Mouse (Mus musculus): Measurements from ENCODE around the gene Stox2.
A peak's percentile ranks its signal among the peaks of the same experiment; 100 is the strongest.

Stox2 gene

GRCm38 (mm10) chr8:47289641-47290040 lies 156.5 kb downstream of the Stox2 start:
- no peak for DNase-seq (ENCODE audit: inconsistent ontology term)

GRCm38 (mm10) chr8:47288866-47289541 lies 157.2 kb downstream of the Stox2 start:
- DNase-seq (ENCODE audit: inconsistent ontology term) = peak; percentile 88

- DNase-seq (ENCODE audit: inconsistent ontology term) = peak; percentile 91
Observed at GRCm38 (mm10) chr8:47288131-47288865, 157.9 kb downstream of the Stox2 start.

- no peak for DNase-seq (ENCODE audit: inconsistent ontology term)
Observed at GRCm38 (mm10) chr8:47287641-47288130, 158.5 kb downstream of the Stox2 start.

- DNase-seq (ENCODE audit: inconsistent ontology term) = peak; percentile 33
Observed at GRCm38 (mm10) chr8:47287201-47287621, 159.0 kb downstream of the Stox2 start.

GRCm38 (mm10) chr8:47286081-47286700 lies 160.0 kb downstream of the Stox2 start:
- DNase-seq (ENCODE audit: inconsistent ontology term) = no peak

GRCm38 (mm10) chr8:47285435-47285834 lies 160.7 kb downstream of the Stox2 start:
- DNase-seq (ENCODE audit: inconsistent ontology term) = no peak

GRCm38 (mm10) chr8:47284329-47285326 lies 161.5 kb downstream of the Stox2 start:
- peak; percentile 29 for DNase-seq (ENCODE audit: inconsistent ontology term)

GRCm38 (mm10) chr8:47279898-47280297 lies 166.3 kb downstream of the Stox2 start:
- DNase-seq (ENCODE audit: inconsistent ontology term) = no peak

- DNase-seq (ENCODE audit: inconsistent ontology term) = peak; percentile 28
Observed at GRCm38 (mm10) chr8:47278211-47278610, 168.0 kb downstream of the Stox2 start.

- DNase-seq (ENCODE audit: inconsistent ontology term) = no peak
Observed at GRCm38 (mm10) chr8:47268931-47269330, 177.2 kb downstream of the Stox2 start.

- no peak for DNase-seq (ENCODE audit: inconsistent ontology term)
Observed at GRCm38 (mm10) chr8:47268062-47268822, 177.9 kb downstream of the Stox2 start.

- DNase-seq (ENCODE audit: inconsistent ontology term) = no peak
Observed at GRCm38 (mm10) chr8:47263070-47263843, 182.9 kb downstream of the Stox2 start.

- no peak for DNase-seq (ENCODE audit: inconsistent ontology term)
Observed at GRCm38 (mm10) chr8:47260751-47261474, 185.2 kb downstream of the Stox2 start.

- no peak for DNase-seq (ENCODE audit: inconsistent ontology term)
Observed at GRCm38 (mm10) chr8:47250832-47251231, 195.3 kb downstream of the Stox2 start.

- peak; percentile 83 for DNase-seq (ENCODE audit: inconsistent ontology term)
Observed at GRCm38 (mm10) chr8:47245116-47245515, 201.0 kb downstream of the Stox2 start.

- DNase-seq (ENCODE audit: inconsistent ontology term) = no peak
Observed at GRCm38 (mm10) chr8:47244202-47244601, 202.0 kb downstream of the Stox2 start.

- no peak for DNase-seq (ENCODE audit: inconsistent ontology term)
Observed at GRCm38 (mm10) chr8:47243631-47244030, 202.5 kb downstream of the Stox2 start.

- DNase-seq (ENCODE audit: inconsistent ontology term) = no peak
Observed at GRCm38 (mm10) chr8:47243016-47243630, 203.0 kb downstream of the Stox2 start.

Measured in Muller cell, postnatal 12 days (primary cell).